Mouse (Mus musculus) kidney, adult 2 months (tissue): ENCODE measurements around the gene Stx8.

Experiments used
- CTCF ChIP-seq: fragments of 200-500 bp; conservative IDR thresholded peaks from 2 replicates; pipeline ENCODE4 v1.5.1; 2011; ENCODE audit warnings: low read depth, mild to moderate bottlenecking, control low read depth, low read length, moderate library complexity, mixed read lengths; ENCODE audit not compliant: insufficient read depth, insufficient read length
- POLR2A ChIP-seq: fragments of 200-500 bp; IDR thresholded peaks from one replicate; pipeline ENCODE4 v1.6.1; 2011; ENCODE audit warnings: low read depth, low read length, control low read depth

DNA sequence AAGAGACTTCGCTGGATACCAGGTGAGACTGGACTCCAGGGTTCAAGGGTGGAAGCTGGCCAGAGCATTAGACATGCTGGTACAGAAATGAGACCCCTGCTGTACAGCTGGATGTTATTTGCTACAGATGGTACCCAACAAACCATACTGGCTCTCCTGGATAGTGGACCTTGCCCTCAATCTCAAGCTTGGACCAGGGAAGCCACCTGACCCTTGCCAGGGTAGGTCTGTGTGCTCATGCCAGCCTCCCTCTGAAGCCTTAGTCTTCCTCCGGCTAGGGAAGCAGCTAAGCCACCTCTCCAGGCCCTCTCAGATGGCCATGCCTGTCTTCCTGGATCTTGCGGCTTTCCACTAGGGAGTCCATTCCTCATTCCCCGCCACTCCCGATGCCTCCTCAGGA, 244.7 kb downstream of the Stx8 start:
- TF ChIP-seq CTCF (no peak), POLR2A (no peak)
